Mouse (Mus musculus) forebrain, embryonic 12.5 days (tissue): ENCODE results near the gene Mbnl1. TPM values are rescaled to one million over a fixed set of nuclear protein-coding genes. Genes with fewer than 3 reads are reported as not detected.

Source experiments
- ATAC-seq: fragments of 200-750 bp; cut with Nextera tagmentation; 2 replicates; pipeline ENCODE4 v1.8.0; 2017; ENCODE audit warnings: moderate TSS enrichment; ENCODE audit not compliant: low FRiP score
- H3K27ac ChIP-seq: fragments of 300-500 bp; sonication (generic); 2 replicates; pipeline ENCODE4 v1.5.1; 2016; ENCODE audit warnings: mild to moderate bottlenecking
- H3K27me3 ChIP-seq: fragments of 300-500 bp; sonication (generic); 2 replicates; pipeline ENCODE4 v1.6.1; 2016; ENCODE audit warnings: mild to moderate bottlenecking
- H3K36me3 ChIP-seq: fragments of 300-500 bp; sonication (generic); replicated peaks from 2 replicates; pipeline ENCODE4 v1.6.1; 2016; ENCODE audit warnings: mild to moderate bottlenecking
- H3K4me1 ChIP-seq: fragments of 300-500 bp; sonication (generic); 2 replicates; pipeline ENCODE4 v1.6.1; 2016
- H3K4me2 ChIP-seq: fragments of 300-500 bp; sonication (generic); 2 replicates; pipeline ENCODE4 v1.6.1; 2016; ENCODE audit warnings: mild to moderate bottlenecking, moderate library complexity
- H3K4me3 ChIP-seq: fragments of 300-500 bp; sonication (generic); replicated peaks from 2 replicates; pipeline ENCODE4 v1.5.1; 2016; ENCODE audit warnings: mild to moderate bottlenecking
- H3K9ac ChIP-seq: fragments of 300-500 bp; sonication (generic); 2 replicates; pipeline ENCODE4 v1.6.1; 2016; ENCODE audit warnings: mild to moderate bottlenecking
- H3K9me3 ChIP-seq: fragments of 300-500 bp; sonication (generic); 2 replicates; pipeline ENCODE4 v1.6.1; 2016
- WGBS: fragments of 180-500 bp; shearing (Covaris S2); methylation state at CpG from one replicate; pipeline ENCODE4 v1.1.7; 2016; 5-methylcytosine and 5-hydroxymethylcytosine counted together
- polyA plus RNA-seq: library from polyadenylated mRNA; unstranded; fragments of >200 nt; fragmentation: Nextera tagmentation; extraction: Ambion mirVana; gene quantifications from 2 replicates; pipeline ENCODE4 v1.2.1, GENCODE M21; 2016

Mbnl1 gene
- polyA plus RNA-seq, 1 experiment from 2014 or later = 37.3 TPM

DNA sequence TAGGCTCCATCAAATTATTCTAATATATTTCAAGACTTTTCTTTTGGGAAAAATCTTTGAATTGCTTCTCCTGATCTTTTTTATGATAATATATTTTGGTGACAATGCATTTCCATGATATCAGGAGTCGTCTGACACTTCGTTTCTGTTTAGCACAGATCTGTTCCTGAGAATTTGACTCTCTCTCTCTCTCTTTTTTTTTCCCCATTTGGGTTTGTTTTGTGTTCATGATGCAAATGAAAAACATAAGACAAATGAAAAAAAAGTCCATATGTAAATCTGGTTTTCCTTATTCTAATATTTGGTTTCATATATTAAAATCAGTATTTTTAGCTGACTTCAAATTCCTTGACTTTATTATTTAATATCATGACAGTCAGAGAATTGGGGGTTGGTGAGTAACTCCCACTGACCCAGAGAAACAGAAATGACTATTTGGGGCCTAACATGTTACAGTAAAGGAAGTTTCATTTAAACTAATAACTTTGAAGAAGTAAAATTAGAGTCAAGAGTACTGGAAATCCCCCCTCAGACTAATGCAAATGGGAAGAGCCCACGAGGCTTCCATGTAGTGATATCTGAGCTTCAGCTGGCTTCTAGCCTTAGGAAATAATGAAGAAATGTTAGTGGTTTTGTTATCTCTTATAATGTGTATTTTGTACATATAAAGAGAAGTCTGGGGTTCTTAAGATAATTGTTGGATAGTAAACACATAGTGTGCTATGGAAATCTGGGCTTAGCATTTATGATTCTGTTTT, 65.8 kb downstream of the Mbnl1 start:
- H3K9ac ChIP-seq = no peak overlapping the region
- no peak overlapping the region for H3K4me3 ChIP-seq
- 89% methylated on average over 3 of the region's 3 CpGs for WGBS
- H3K4me1 ChIP-seq = peaks cover 5% of the 10 kb centered on the region; the same call in 1 of the 2 replicates
- H3K27me3 ChIP-seq = no peaks in the 10 kb centered on the region
- no peak overlapping the region for H3K27ac ChIP-seq
- ATAC-seq = no peak
- no peak overlapping the region for H3K4me2 ChIP-seq
- H3K36me3 ChIP-seq = no peaks in the 10 kb centered on the region
- no peaks in the 10 kb centered on the region for H3K9me3 ChIP-seq

DNA sequence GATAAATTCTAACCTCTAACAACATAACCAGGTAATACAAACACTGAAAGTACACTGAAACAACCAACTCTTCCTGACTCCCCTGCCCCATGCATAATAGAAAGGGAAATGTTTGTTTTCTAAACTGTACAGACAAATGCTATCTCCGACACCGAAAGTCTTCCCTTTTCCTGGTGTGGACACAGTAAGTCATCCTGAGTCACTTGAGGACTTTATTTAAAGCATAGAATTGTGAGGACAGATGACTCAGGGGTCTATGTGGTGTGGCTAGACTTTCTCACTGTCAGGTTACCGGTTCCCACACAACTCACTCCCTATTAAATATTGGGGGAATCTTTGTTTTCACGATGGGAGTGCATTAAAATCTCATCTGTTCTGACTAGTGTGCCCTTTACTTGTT, 68.5 kb downstream of the Mbnl1 start:
- no peak overlapping the region for H3K27ac ChIP-seq
- H3K27me3 ChIP-seq = no peaks in the 10 kb centered on the region
- H3K4me3 ChIP-seq = no peak overlapping the region
- ATAC-seq = no peak
- WGBS = 95% methylated on average over 4 of the region's 4 CpGs
- H3K9me3 ChIP-seq = no peaks in the 10 kb centered on the region
- H3K4me1 ChIP-seq = no peaks in the 10 kb centered on the region
- H3K36me3 ChIP-seq = no peaks in the 10 kb centered on the region
- H3K4me2 ChIP-seq = no peak overlapping the region
- no peak overlapping the region for H3K9ac ChIP-seq

DNA sequence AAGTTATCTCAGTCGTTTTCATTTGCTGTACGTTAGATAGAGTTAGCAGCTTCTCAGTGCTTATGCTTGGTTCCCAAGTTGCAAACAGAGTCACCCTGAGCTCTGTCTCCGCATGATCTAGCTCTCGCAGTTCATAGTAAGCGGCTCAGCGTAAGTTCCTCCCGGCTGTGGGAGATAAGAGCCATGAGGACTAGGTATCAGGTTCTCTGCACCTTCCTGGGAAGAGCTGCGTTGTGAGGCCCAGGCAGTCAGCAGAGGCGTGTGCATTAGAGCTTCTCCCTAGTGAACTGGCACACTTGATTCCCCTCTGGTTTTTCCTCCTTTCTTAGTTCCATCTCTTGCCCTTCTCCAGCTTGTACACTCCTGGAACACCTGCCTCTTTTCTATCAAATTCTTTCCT, 73.6 kb downstream of the Mbnl1 start:
- WGBS = 78% methylated on average over 9 of the region's 9 CpGs
- H3K27ac ChIP-seq = no peak overlapping the region
- H3K27me3 ChIP-seq = no peaks in the 10 kb centered on the region
- H3K36me3 ChIP-seq = no peaks in the 10 kb centered on the region
- H3K9ac ChIP-seq = no peak overlapping the region
- H3K4me3 ChIP-seq = no peak overlapping the region
- no peak for ATAC-seq
- H3K9me3 ChIP-seq = no peaks in the 10 kb centered on the region
- H3K4me1 ChIP-seq = 0 out of 2 replicates have a peak, but pooled peaks cover 3% of the 10 kb centered on the region
- H3K4me2 ChIP-seq = no peak overlapping the region

DNA sequence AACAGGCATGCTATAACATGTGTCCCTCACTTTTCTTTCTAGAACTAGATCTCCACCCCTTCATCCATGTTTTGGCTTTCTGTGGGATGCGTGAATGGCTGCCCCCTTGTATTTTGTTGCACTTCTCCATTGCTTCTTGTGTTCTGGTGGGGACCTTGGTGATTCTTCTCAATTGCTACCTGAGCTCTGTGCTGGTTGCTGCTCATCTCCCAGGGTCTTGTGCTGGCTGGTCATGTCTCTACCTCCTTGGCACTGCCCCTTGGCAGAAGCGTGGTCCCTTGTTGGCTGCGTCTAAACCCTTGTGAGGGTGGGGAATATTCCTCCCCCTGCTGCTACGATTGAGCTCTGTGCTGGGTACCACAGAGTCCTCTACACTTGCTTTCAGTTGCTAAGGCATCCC, 74.3 kb downstream of the Mbnl1 start:
- Histone ChIP-seq H3K4me1 (peaks cover 3% of the 10 kb centered on the region; the same call in 1 of the 2 replicates), H3K9me3 (no peaks in the 10 kb centered on the region), H3K27ac (no peak overlapping the region), H3K36me3 (no peaks in the 10 kb centered on the region), H3K27me3 (no peaks in the 10 kb centered on the region), H3K4me3 (no peak overlapping the region), H3K9ac (no peak overlapping the region), H3K4me2 (no peak overlapping the region)
- 94% methylated on average over 4 of the region's 4 CpGs for WGBS
- no peak for ATAC-seq

DNA sequence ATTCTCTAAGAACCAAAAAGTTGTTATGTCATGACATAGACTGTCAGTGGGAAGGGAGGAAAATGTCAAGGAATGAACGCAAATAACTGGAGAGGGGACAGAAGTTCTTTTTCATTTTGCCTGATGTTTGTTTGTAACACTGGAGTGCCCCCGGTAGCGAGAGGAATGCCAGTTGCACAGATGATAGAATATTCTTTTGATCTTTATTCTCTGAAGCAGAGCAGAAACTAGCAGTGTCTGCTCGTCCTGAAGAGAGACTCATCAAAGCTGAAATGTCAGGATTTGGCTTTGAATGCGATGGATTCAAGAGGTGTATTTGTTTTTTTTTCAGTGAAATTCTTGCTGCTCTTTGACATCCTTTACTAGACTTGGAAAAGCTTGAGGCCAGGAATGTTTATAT, 77.9 kb downstream of the Mbnl1 start:
- H3K27ac ChIP-seq = no peak overlapping the region
- no peak overlapping the region for H3K4me3 ChIP-seq
- 60% methylated on average over 5 of the region's 5 CpGs for WGBS
- H3K4me1 ChIP-seq = peaks cover 3% of the 10 kb centered on the region; the same call in 1 of the 2 replicates
- no peak for ATAC-seq
- H3K9me3 ChIP-seq = no peaks in the 10 kb centered on the region
- no peak overlapping the region for H3K9ac ChIP-seq
- no peaks in the 10 kb centered on the region for H3K36me3 ChIP-seq
- H3K27me3 ChIP-seq = no peaks in the 10 kb centered on the region
- H3K4me2 ChIP-seq = no peak overlapping the region

DNA sequence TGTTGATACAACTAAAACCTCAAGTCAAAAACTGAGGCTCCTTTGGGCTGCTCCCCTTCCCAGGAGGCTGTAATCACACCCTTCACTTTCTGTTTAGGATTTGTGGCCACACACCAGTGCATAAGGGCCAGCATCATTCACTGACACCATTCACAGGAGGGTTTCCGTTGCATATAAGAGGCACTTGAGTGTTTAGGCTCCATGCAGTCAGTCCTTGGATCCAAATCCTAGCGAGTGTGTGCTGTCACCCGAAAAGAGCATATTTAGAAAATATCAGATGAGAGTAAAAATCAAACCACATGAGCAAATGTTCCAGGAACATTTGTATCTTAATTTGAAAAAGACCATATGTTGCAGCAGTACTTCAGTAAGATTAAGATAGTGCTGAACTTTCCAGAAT, 79.0 kb downstream of the Mbnl1 start:
- H3K9me3 ChIP-seq = no peaks in the 10 kb centered on the region
- no peak for ATAC-seq
- no peak overlapping the region for H3K4me2 ChIP-seq
- H3K27ac ChIP-seq = no peak overlapping the region
- H3K9ac ChIP-seq = no peak overlapping the region
- no peaks in the 10 kb centered on the region for H3K36me3 ChIP-seq
- H3K4me1 ChIP-seq = peaks cover 3% of the 10 kb centered on the region; the same call in 1 of the 2 replicates
- H3K4me3 ChIP-seq = no peak overlapping the region
- H3K27me3 ChIP-seq = no peaks in the 10 kb centered on the region
- 58% methylated on average over 3 of the region's 3 CpGs for WGBS

DNA sequence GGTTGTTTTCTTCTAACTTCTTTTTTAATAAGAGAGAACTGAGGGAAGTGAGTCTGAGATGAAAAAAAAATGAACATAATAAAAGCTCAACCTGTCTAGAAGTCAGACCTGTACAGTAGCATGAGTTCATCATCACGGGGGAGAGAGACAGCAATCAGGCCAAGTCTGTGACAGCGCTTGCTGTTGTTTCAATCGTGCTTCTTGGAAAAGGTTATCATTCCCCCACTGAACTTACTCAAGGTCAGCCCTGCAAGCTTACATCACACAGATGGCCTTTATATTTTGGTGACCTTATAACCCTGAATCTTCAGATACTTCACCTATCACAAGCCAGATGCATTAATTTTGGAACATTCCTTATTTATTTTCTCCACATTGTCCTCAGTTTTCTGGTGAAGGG, 80.4 kb downstream of the Mbnl1 start:
- H3K27me3 ChIP-seq = no peaks in the 10 kb centered on the region
- no peak for ATAC-seq
- no peaks in the 10 kb centered on the region for H3K9me3 ChIP-seq
- peaks cover 3% of the 10 kb centered on the region; the same call in 1 of the 2 replicates for H3K4me1 ChIP-seq
- H3K27ac ChIP-seq = no peak overlapping the region
- 89% methylated on average over 3 of the region's 3 CpGs for WGBS
- H3K9ac ChIP-seq = no peak overlapping the region
- no peak overlapping the region for H3K4me2 ChIP-seq
- H3K36me3 ChIP-seq = no peaks in the 10 kb centered on the region
- H3K4me3 ChIP-seq = no peak overlapping the region

DNA sequence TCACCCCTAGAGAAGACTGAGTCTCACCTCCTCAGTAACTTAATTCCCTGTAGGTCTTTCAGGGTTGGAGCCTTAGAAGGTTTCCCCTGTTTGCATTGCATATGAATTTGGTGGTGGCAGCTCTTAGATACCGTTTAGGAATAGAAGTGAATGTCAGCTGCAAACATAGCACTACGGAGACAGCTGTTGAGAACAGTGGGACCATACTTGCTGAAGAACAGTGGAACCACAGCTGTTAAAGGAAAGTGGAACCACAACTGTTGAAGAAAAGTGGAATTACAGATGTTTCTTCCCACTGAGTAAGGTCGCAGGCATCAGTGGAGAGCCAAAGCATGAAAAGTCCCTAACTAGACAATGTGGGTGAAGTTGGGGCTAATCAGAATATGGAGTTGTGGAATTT, 84.0 kb downstream of the Mbnl1 start:
- 0 out of 2 replicates have a peak, but pooled peaks cover 4% of the 10 kb centered on the region for H3K27me3 ChIP-seq
- no peak overlapping the region for H3K4me2 ChIP-seq
- H3K9ac ChIP-seq = no peak overlapping the region
- H3K27ac ChIP-seq = no peak overlapping the region
- WGBS = 86% methylated on average over 3 of the region's 3 CpGs
- peaks cover 5% of the 10 kb centered on the region; the same call in 1 of the 2 replicates for H3K4me1 ChIP-seq
- no peak for ATAC-seq
- no peaks in the 10 kb centered on the region for H3K9me3 ChIP-seq
- no peaks in the 10 kb centered on the region for H3K36me3 ChIP-seq
- no peak overlapping the region for H3K4me3 ChIP-seq

DNA sequence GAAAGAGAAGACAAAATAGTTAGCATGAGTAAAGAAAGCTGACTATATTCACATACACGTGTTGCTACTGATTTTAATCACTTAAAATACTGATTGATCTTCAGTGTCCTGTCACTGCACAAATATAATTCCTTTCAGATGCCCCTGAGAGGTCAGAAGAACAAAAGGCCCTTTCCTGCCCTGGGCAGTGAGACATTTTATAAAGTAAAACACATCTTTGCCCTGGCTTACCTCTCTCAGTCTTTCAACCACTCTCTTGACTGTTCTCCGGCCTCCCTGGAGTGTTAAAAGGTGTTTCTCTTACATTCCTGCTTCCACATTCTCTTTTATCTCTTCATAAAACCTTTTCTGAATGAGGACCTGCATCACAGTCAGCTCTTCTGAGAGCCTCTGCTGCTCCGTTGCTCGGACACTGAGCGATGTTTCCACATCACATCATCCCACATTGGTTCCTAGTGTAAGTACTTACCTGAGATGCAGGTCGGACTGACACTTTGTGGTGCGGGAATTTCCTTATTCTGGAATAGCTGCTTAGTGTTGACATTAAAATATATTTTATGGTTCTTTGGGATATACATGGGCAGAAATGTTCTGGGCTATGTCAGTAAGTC, 85.7 kb downstream of the Mbnl1 start:
- H3K27ac ChIP-seq = no peak overlapping the region
- H3K27me3 ChIP-seq = peaks cover 7% of the 10 kb centered on the region; the same call in 1 of the 2 replicates
- WGBS = 66% methylated on average over 7 of the region's 7 CpGs
- peaks cover 12% of the 10 kb centered on the region for H3K4me1 ChIP-seq
- H3K9ac ChIP-seq = no peak overlapping the region
- H3K9me3 ChIP-seq = no peaks in the 10 kb centered on the region
- no peak overlapping the region for H3K4me2 ChIP-seq
- H3K4me3 ChIP-seq = no peak overlapping the region
- ATAC-seq = no peak
- no peaks in the 10 kb centered on the region for H3K36me3 ChIP-seq

DNA sequence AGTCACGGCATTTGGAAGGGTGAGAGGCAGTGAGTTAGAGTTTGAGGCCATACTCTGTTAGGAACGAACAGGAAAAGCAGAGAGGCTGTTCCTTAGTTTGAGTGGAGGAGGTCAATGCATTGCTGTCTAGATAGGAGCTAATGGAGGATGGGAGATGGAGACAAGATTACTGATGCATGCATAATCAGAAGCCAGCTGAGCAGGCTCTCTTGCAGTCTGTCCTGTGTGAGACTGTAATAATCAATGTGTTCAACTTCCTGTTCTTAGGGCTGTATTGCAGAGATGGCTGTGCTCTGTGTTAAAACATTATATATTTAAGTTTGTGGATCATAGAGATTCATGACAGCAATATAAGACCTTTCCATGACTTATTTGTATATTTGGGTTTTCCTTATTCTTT, 87.1 kb downstream of the Mbnl1 start:
- Histone ChIP-seq H3K9ac (no peak overlapping the region), H3K36me3 (no peaks in the 10 kb centered on the region), H3K4me3 (no peak overlapping the region), H3K4me1 (peaks cover 24% of the 10 kb centered on the region), H3K27ac (no peak overlapping the region), H3K9me3 (no peaks in the 10 kb centered on the region), H3K4me2 (no peak overlapping the region), H3K27me3 (peaks cover 10% of the 10 kb centered on the region)
- 69% methylated on average over 2 of the region's 2 CpGs for WGBS
- peak; percentile 52; the same call in 1 of the 2 replicates for ATAC-seq

DNA sequence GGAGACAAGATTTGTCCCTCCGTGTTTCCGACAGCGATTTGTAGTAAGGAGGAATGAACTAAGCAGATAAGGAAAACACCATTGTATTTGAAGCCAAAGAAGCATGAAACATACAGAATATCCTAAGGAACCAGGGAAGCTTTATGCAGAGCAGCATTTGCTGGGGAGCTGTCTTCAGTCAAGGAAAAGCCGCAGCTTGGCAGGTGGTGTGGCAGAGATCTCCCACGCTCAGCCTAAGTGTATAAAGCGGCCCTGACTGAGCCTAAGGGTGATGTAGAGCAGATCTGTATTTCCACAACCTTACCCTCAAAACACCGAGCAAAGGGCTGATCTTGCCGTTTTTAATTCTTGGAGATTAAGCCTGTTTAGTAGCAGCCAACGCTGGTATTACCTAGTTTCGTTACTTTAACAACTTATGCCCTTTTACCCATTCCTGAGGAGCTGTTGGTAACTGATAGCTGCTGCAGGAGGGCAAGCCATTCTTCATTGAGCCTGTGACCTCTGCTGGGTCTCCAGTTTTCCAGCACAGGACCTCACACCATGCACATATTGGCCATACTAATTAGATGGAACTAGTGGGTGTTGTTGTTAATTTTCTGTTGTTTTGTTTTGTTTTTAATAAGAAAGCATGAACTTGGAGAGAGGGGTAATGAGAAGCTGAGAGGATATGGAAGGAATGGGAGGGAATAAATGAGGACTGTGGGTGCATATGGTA, 91.1 kb downstream of the Mbnl1 start:
- H3K36me3 ChIP-seq = no peaks in the 10 kb centered on the region
- ATAC-seq = no peak
- H3K4me3 ChIP-seq = no peak overlapping the region
- no peak overlapping the region for H3K9ac ChIP-seq
- H3K4me1 ChIP-seq = peaks cover 27% of the 10 kb centered on the region
- H3K27me3 ChIP-seq = peaks cover 13% of the 10 kb centered on the region
- H3K9me3 ChIP-seq = no peaks in the 10 kb centered on the region
- 31% methylated on average over 10 of the region's 10 CpGs for WGBS
- no peak overlapping the region for H3K4me2 ChIP-seq
- H3K27ac ChIP-seq = no peak overlapping the region

DNA sequence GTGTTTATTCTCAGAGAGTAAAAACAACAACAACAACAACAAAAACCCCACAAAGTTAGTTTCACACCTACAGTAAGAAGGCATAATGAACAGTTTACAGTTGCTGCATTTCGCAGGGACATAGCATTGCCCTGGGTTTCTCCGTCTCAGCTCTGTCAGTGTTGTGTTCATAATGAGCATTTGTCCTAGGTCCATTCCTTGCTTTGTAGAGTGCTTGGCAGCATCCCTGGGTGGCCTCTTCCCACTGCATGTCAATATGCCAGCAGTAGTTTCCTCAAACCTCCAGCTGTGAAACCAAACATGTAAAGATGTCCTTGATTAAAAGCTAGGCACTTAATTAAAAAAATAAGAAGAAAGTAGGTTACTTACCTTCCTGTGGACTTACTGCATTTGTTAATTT, 91.6 kb downstream of the Mbnl1 start:
- Histone ChIP-seq H3K27ac (no peak overlapping the region), H3K36me3 (no peaks in the 10 kb centered on the region), H3K27me3 (peaks cover 13% of the 10 kb centered on the region), H3K9ac (no peak overlapping the region), H3K4me3 (no peak overlapping the region), H3K4me1 (peaks cover 30% of the 10 kb centered on the region), H3K9me3 (no peaks in the 10 kb centered on the region), H3K4me2 (no peak overlapping the region)
- no peak for ATAC-seq
- WGBS = 39% methylated on average over 2 of the region's 2 CpGs
